Mouse (Mus musculus) intestine, postnatal 0 days (tissue): ENCODE measurements around the gene Dph2. TPM values are rescaled to one million over a fixed set of nuclear protein-coding genes. Genes with fewer than 3 reads are reported as not detected.

Experiments
- ATAC-seq: fragments of 200-750 bp; cut with Nextera tagmentation; 2 replicates; pipeline ENCODE4 v1.8.0; 2017; ENCODE audit warnings: mild to moderate bottlenecking, moderate TSS enrichment, moderate library complexity
- H3K27ac ChIP-seq: fragments of 300-500 bp; sonication (generic); 2 replicates; pipeline ENCODE4 v1.5.1; 2014; ENCODE audit warnings: mild to moderate bottlenecking, low read depth, low read length, moderate library complexity
- H3K27me3 ChIP-seq: fragments of 300-500 bp; sonication (generic); replicated peaks from 2 replicates; pipeline ENCODE4 v1.6.1; 2014; ENCODE audit warnings: low read length, mixed read lengths; ENCODE audit not compliant: control insufficient read depth, insufficient read depth
- H3K36me3 ChIP-seq: fragments of 300-500 bp; sonication (generic); 2 replicates; pipeline ENCODE4 v1.6.1; 2014; ENCODE audit warnings: mild to moderate bottlenecking, moderate library complexity; ENCODE audit not compliant: control insufficient read depth, insufficient read depth
- H3K4me1 ChIP-seq: fragments of 300-500 bp; sonication (generic); replicated peaks from 2 replicates; pipeline ENCODE4 v1.6.1; 2014; ENCODE audit warnings: antibody characterized with exemption, low read length, mixed read lengths; ENCODE audit not compliant: control insufficient read depth, insufficient read depth
- H3K4me2 ChIP-seq: fragments of 300-500 bp; sonication (generic); replicated peaks from 2 replicates; pipeline ENCODE4 v1.6.1; 2014; ENCODE audit warnings: low read depth, mild to moderate bottlenecking, moderate library complexity
- H3K4me3 ChIP-seq: fragments of 300-500 bp; sonication (generic); 2 replicates; pipeline ENCODE4 v1.5.1; 2014; ENCODE audit warnings: low read depth, low read length
- H3K9ac ChIP-seq: fragments of 300-500 bp; sonication (generic); 2 replicates; pipeline ENCODE4 v1.6.1; 2014; ENCODE audit warnings: mild to moderate bottlenecking, low read depth, low read length
- H3K9me3 ChIP-seq: fragments of 300-500 bp; sonication (generic); 2 replicates; pipeline ENCODE4 v1.6.1; 2016; ENCODE audit warnings: mixed run types; ENCODE audit not compliant: control insufficient read depth
- CTCF ChIP-seq: sonication (generic); IDR thresholded peaks from 2 replicates; pipeline ENCODE4 v1.5.1; 2016; ENCODE audit warnings: low read depth, mild to moderate bottlenecking, control low read depth, antibody characterized with exemption, moderate library complexity
- WGBS: fragments of 180-500 bp; shearing (Covaris S2); extraction: QIAGEN DNeasy Blood & Tissue Kit; methylation state at CpG from one replicate; pipeline ENCODE4 v1.1.7; 2014; 5-methylcytosine and 5-hydroxymethylcytosine counted together
- polyA plus RNA-seq: library from polyadenylated mRNA; unstranded; fragments of >200 nt; fragmentation: Nextera tagmentation; extraction: Ambion mirVana; gene quantifications from 2 replicates; pipeline ENCODE4 v1.2.1, GENCODE M21; 2015

The Dph2 gene
- polyA plus RNA-seq, 1 experiment from 2014 or later: 5.5 TPM

GRCm38 (mm10) chr4:117846261-117846660, 45.6 kb downstream of the Dph2 start:
- Histone ChIP-seq H3K4me3 (no peak overlapping the region), H3K4me2 (no peak overlapping the region), H3K9ac (no peak overlapping the region), H3K9me3 (no peaks in the 10 kb centered on the region), H3K36me3 (no peaks in the 10 kb centered on the region; the same call in 1 of the 2 replicates), H3K27me3 (no peaks in the 10 kb centered on the region), H3K27ac (no peak overlapping the region), H3K4me1 (no peaks in the 10 kb centered on the region)
- WGBS: 95% methylated on average over 4 of the region's 4 CpGs
- ATAC-seq: no peak
- TF ChIP-seq CTCF: no peak

GRCm38 (mm10) chr4:117845316-117845715, 46.5 kb downstream of the Dph2 start:
- ATAC-seq: no peak
- Histone ChIP-seq H3K36me3 (no peaks in the 10 kb centered on the region; the same call in 1 of the 2 replicates), H3K4me3 (no peak overlapping the region), H3K27me3 (no peaks in the 10 kb centered on the region), H3K27ac (no peak overlapping the region), H3K9ac (no peak overlapping the region), H3K4me2 (no peak overlapping the region), H3K9me3 (no peaks in the 10 kb centered on the region), H3K4me1 (no peaks in the 10 kb centered on the region)
- TF ChIP-seq CTCF: no peak
- 84% methylated on average over 11 of the region's 11 CpGs for WGBS

- 86% methylated on average over 5 of the region's 5 CpGs for WGBS
These were observed 47.4 kb downstream of the Dph2 start for GRCm38 (mm10) chr4:117844467-117844866.

GRCm38 (mm10) chr4:117843101-117843500, 48.7 kb downstream of the Dph2 start:
- Histone ChIP-seq H3K4me3 (no peak overlapping the region), H3K9me3 (no peaks in the 10 kb centered on the region), H3K4me2 (no peak overlapping the region), H3K9ac (no peak overlapping the region), H3K4me1 (no peaks in the 10 kb centered on the region), H3K27ac (no peak overlapping the region), H3K27me3 (no peaks in the 10 kb centered on the region), H3K36me3 (no peaks in the 10 kb centered on the region)
- TF ChIP-seq CTCF: no peak
- ATAC-seq: no peak
- 87% methylated on average over 5 of the region's 5 CpGs for WGBS

More at GRCm38 (mm10) chr4:117844467-117844866, 47.4 kb downstream of the Dph2 start:
- H3K4me2 ChIP-seq: no peak overlapping the region
- no peak overlapping the region for H3K27ac ChIP-seq
- H3K4me3 ChIP-seq: no peak overlapping the region
- TF ChIP-seq CTCF: no peak
- no peaks in the 10 kb centered on the region for H3K36me3 ChIP-seq
- no peak for ATAC-seq
- no peaks in the 10 kb centered on the region for H3K9me3 ChIP-seq
- no peaks in the 10 kb centered on the region for H3K4me1 ChIP-seq
- no peak overlapping the region for H3K9ac ChIP-seq
- H3K27me3 ChIP-seq: no peaks in the 10 kb centered on the region

GRCm38 (mm10) chr4:117841566-117841965, 50.3 kb downstream of the Dph2 start:
- 66% methylated on average over 3 of the region's 3 CpGs for WGBS
- Histone ChIP-seq H3K9ac (no peak overlapping the region), H3K4me2 (no peak overlapping the region), H3K36me3 (no peaks in the 10 kb centered on the region), H3K27ac (no peak overlapping the region), H3K4me3 (no peak overlapping the region), H3K27me3 (no peaks in the 10 kb centered on the region), H3K9me3 (no peaks in the 10 kb centered on the region), H3K4me1 (no peaks in the 10 kb centered on the region)
- ATAC-seq: no peak
- TF ChIP-seq CTCF: no peak

- H3K9me3 ChIP-seq: no peaks in the 10 kb centered on the region
- 95% methylated on average over 5 of the region's 5 CpGs for WGBS
- TF ChIP-seq CTCF: no peak
- no peaks in the 10 kb centered on the region for H3K36me3 ChIP-seq
- no peak overlapping the region for H3K4me2 ChIP-seq
- no peaks in the 10 kb centered on the region for H3K4me1 ChIP-seq
- H3K27ac ChIP-seq: no peak overlapping the region
- no peak overlapping the region for H3K9ac ChIP-seq
- no peak for ATAC-seq
- H3K4me3 ChIP-seq: no peak overlapping the region
- H3K27me3 ChIP-seq: no peaks in the 10 kb centered on the region
These were observed 51.0 kb downstream of the Dph2 start for GRCm38 (mm10) chr4:117840821-117841220.

- no peaks in the 10 kb centered on the region for H3K4me1 ChIP-seq
- ATAC-seq: no peak
- TF ChIP-seq CTCF: no peak
- H3K36me3 ChIP-seq: no peaks in the 10 kb centered on the region
- H3K9me3 ChIP-seq: no peaks in the 10 kb centered on the region
- no peak overlapping the region for H3K4me3 ChIP-seq
- no peak overlapping the region for H3K9ac ChIP-seq
- 0 out of 2 replicates have a peak, but pooled peaks cover 3% of the 10 kb centered on the region for H3K27me3 ChIP-seq
- 68% methylated on average over 6 of the region's 6 CpGs for WGBS
- no peak overlapping the region for H3K4me2 ChIP-seq
- no peak overlapping the region for H3K27ac ChIP-seq
These were observed 52.5 kb downstream of the Dph2 start for GRCm38 (mm10) chr4:117839366-117839765.

Other genes with a start within 250 kb of the Dph2 start
- 22.1 and 22.7 TPM in 2 replicates for gene Dmap1, start 209.8 kb downstream of the Dph2 start, polyA plus RNA-seq
- not detected in 2 replicates for gene Gm12845, start 167.6 kb downstream of the Dph2 start, polyA plus RNA-seq
- not detected in 2 replicates for gene Klf17, start 126.4 kb downstream of the Dph2 start, polyA plus RNA-seq
- 4.9 and 5.8 TPM in 2 replicates for gene Slc6a9, start 57.5 kb downstream of the Dph2 start, polyA plus RNA-seq
- gene Ccdc24, start 19.5 kb downstream of the Dph2 start, polyA plus RNA-seq: 0.64 and 0.80 TPM in 2 replicates
- gene B4galt2, start 8.5 kb downstream of the Dph2 start, polyA plus RNA-seq: 8.7 and 8.9 TPM in 2 replicates
- 441 and 442 TPM in 2 replicates for gene Atp6v0b, start 4.7 kb downstream of the Dph2 start, polyA plus RNA-seq
- gene Ipo13, start 23.0 kb upstream of the Dph2 start, polyA plus RNA-seq: 15.8 and 18.2 TPM in 2 replicates
- 1.2 and 1.3 TPM in 2 replicates for gene Artn, start 37.7 kb upstream of the Dph2 start, polyA plus RNA-seq
- 15.6 and 15.7 TPM in 2 replicates for gene St3gal3, start 242.9 kb upstream of the Dph2 start, polyA plus RNA-seq